Mouse (Mus musculus) lung, adult 18-20 months (tissue): ENCODE data around the gene Rps6ka5.

Source experiments
- DNase-seq, 2 experiments: peaks; one replicate each; pipeline ENCODE4 v3.0.0; 2022; ENCODE audit warnings: mixed read lengths in 2 of 2

Rps6ka5 gene

DNA sequence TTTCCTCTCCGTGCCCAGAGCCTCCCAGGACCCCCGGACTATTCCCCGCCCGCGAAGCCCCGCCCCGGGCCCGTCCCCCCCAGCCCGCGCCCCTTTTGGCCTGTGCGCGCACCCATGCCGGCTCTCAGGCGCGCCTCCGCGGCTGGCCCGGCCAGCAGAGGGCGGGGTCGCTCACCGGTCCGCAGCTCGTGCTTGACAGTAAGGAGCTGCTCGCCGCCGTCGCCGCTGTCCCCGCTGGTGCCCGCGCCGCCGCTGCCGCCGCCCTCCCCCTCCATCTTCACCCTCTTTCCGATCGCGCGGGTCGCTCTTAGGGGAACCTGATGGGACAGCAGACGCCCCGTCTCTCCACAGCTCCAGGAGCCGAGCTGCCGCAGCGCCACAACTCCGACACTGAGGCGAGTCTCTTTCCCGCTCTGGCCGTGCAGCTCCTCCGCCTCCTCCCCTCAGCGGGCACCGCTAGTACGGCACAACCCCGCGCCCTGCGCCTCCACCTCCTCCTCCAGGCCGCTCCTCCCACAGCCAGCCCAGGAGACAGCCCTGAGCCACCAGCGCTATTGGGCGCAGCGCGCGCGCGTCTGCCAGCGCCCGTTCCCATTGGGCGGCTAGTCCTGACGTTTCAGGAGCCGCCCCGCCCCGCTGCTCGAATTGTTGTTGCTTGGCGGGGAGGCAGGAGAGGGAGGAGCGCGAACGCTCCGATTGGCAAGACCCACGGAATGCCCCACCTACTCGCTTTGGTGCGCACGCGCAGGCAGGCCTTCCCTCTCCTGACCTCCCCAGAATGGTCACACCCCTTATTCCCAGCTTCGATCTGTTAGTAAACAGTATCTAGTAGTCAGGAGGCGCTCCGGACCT, 2.0 kb downstream of the Rps6ka5 start:
- DNase-seq: peak; percentile 100

DNA sequence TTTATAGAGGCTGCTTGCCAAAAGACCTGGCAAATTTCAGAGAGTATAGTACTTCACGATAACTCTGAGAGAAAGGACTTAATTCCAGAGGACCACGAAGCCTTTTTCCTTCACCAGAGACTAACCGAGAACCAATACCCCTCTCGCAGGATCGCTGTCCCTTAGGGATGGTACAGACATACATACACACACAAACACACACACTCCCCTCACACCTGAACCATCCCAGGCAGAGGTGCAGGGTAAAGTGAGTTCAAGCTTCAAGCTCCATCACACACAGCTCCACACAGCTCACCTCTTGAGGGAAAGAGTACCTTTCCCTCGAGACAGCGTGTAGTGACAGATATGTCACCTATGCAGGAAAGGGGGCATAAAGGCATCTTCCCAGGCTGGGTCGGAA, 2.6 kb downstream of the Rps6ka5 start:
- DNase-seq: no peak

DNA sequence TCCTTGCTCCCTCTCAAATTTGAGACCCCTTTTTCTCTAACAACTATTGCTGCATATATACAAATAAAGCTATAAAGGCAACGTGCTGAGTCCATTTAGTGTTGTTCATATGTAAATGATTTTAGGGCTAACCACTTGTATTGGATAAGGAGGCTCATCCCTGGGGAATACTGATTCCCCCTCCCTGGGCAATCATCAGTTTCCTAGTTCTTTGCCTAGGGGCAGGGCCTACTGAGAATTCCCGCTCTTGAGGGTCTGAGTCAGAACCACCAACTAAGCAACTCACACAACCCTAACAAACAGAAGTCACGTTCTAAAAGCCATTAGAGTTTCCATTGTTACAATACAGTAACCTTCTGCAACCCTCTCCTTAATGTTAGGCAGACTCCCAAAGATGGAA, 6.0 kb downstream of the Rps6ka5 start:
- no peak for DNase-seq

DNA sequence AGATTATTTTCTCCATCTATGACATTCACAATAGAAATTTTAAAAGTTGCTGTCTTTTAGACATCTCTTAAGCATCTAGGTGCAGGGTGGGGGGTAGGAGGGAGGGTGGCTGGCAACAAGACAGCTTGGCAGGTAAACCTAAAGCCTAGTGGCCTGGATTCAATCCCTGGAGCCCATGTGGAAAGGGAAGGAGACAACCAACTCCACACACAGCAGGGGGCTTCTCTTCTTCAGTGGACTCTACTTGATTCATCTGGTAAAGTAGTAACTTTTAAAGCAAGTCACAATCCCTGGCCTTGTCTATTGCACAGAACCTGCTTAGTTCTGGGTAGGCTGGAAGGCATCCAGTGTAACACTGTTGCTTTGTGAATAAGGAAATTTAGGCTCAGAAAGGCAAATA, 9.3 kb downstream of the Rps6ka5 start:
- DNase-seq: no peak

DNA sequence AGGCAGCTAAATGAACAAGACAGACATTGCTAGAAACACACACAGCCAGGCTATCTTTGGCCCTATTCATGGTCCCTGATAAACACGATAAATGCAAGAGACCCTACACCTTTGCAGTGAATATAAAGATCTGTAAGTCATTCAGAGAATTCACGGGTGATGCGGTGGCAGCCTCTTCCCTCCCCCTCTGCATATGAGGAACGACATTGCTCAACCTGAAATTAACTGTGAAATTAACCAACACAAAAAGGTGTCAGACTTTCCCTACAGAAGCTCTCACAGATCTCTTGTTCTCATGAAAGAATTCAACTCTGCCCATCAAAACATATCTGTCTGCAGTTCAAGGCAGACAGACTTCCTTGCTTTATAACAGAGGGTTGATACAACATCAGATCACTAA, 9.8 kb downstream of the Rps6ka5 start:
- no peak for DNase-seq

DNA sequence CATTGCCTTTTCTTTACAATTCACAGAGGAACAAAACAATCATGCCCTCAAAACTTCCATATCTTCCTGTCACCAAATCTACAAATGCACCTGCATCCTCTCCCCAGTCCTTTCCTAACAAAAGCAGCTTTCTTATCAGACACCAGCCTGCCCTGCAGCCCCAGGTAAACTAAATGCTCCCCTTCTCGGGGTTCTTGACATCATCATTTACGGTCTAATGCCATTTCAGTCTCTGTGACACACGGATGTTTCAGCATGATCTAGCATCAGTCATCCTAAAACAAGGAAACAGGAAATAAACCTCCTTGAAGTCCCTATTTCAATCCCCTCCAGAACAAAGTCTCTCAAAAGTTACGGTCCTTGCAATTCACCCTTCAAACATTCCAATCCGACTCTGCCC, 15.0 kb downstream of the Rps6ka5 start:
- no peak for DNase-seq

DNA sequence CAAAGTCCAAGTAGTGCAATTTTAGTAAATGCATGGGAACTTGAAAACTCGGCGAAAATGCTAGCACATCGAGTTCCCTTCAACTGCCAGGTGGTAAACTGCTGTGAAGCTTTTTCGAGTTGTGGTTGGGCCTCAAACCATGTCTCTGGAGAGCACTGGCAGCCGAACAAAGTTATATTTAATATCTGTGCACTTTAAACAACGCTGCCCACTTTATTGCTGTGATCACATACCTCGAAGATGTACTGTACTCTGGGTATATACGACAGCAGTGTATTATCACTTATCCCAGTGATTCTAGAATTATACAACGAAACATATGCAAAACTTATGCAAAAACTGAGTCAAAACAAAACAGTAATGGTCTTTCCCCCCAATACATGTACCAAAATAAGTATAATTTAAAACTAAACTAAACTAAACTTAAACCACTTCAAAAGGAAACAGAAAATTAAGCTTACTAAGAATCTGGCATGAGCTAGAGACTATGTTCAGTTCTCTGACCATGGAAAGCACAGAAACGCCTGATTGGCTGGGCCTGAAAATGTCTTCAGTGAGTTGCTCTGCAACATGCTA, 15.6 kb downstream of the Rps6ka5 start:
- DNase-seq: no peak

DNA sequence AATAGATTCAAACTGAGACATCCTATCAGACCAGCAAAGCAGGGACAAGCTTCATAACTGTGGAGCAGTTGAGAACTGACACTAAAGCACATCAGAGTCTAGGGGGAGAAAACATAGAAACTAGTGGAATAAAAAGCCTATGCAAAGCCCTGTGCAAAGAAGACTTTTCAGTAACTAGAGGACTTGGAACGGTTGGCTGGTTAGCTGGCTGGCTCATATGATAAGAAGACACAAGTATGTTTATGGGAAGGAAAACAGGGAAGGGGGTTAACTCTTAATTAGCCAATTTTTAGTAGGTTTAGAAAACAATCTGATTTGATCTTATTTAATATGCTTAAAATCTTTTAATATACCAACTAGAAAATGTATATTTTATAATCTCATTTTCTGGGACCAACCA, 16.4 kb downstream of the Rps6ka5 start:
- DNase-seq: no peak

DNA sequence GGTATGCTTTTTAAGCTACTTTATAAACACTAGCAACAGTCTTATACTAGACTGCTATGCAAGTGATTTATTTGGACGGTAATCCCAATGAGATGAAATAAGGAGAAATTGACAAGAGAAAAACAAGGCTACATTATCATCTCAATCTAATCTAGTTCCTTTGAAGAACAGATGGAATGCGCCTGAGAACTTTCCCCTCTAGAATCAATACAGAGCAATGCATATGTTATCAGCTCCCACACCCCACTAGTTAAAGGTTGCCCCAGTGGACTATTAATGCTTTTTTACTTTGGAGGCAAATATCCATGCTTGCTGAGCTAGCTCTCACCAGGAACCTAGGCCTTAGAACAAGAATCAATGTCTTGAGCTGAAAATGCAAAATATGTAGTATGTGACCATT, 19.5 kb downstream of the Rps6ka5 start:
- no peak for DNase-seq

DNA sequence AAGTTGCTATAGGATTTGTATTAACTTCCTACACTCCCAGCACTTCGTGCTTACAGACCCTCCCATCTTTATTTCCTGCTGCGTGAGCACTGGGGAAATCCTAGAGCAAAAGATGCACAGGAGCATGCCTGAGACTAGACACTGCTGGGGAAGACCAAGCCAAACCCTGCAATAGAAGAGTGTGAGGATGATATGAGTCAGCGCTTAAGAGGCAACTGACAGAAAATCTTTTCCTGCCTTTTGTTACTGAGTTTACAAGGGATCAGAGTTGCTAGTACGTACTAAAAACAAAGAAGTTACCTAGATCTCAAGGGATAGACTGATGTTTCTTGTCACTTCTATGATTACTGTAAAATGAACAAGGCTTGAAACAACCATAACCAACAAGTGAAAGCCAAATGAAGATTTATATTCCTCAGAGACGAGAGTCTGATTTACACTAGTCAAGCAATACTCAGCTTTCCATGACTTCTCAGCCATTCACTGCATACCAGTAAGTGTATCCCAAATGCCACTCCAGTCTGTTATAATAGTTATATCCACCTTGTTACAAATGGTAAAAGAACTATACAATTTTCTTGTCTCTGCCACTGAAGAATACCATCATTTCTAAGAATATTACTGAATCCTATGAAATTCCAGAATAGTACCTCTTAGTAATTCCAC, 21.6 kb downstream of the Rps6ka5 start:
- DNase-seq: no peak

DNA sequence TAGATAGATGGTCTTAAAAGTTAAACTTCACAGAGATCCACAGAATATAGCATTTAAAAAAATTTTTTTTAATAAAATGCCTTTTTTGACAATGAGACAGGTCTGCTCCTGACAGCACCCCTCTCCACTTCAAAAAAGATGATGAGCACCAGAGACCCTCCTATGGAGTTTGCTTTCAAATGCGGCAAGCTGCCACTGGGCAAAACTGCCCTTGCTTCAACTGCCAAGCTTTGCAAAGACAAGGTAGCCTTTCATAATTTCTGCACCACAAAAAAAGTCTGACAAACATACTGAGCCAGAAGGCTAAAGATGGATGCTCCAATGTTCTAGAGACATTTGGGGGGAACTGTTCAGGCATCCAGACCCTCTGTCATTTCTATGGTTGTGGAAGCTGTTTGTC, 28.8 kb downstream of the Rps6ka5 start:
- no peak for DNase-seq

DNA sequence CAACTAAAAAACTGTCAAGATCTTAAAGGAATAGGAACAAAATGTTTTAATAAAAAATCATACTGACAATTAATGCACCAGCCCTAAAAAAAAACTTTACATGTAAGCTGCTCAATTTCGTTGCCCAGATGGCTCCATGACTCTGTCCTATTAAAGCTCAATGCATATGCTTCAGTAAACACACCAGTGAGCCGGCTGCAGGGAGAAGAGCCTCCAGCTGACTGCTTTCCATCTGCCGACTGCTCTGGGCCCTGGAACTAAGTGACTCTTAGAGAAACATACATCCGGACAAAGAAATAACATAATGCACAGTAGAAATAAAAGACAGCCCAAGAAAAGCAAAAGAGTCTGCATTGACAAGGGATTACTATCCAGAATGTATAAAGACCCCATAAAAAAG, 30.2 kb downstream of the Rps6ka5 start:
- no peak for DNase-seq

DNA sequence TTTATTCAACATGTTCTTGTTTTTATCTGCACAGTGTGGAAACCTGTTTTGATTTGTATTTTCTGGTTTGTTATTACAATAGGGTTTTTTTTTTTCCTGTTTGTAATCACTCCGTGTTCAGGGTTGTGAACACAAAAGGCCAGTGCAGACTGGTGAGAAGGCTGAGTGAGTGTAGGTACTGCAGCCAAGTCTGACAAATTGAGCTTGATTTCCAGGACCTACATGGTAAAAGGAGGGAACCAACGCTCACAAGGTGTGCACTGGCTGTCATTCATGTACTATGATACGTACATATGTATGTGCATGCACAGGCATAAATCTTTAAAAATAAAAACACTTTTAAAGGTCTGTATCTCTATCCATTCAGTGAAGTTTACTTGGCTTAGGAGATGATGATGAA, 31.5 kb downstream of the Rps6ka5 start:
- no peak for DNase-seq

DNA sequence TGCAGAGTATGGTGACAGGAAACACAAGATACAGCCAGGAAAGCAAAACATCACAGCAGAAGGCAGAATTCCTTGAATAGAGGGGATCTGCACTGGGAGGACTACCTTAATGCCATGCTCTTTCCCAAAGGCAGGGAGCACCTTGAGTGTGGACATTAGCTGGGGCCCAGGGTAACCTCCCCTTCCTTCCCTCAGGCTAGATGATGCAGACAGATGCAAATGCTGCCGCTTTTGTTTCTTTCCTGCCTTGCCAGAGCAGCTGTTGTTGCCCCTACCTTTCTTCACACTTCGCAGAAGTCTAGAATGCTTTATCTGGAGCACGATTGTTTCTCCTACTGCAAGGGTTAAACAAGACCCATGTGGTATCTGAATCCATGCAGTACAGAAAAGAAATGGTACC, 34.6 kb downstream of the Rps6ka5 start:
- DNase-seq: no peak

DNA sequence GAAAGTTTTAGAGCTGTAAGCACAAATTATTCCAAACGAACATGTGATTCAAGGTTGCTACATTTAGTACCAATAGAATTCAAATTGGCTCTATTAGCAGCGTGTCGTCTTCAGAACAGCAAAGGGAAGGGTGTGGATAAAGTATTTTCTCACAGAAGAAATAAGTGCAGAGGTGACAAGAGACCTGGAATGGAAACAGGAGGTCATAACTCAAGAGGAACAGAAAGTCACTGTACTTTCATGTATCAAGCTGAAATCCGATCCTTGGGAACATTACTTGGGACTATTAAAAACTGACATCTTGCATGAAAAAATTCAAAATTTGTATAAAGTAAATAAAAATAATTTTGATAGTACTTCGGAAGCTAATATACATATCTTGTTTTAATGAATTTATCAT, 36.3 kb downstream of the Rps6ka5 start:
- DNase-seq: no peak

DNA sequence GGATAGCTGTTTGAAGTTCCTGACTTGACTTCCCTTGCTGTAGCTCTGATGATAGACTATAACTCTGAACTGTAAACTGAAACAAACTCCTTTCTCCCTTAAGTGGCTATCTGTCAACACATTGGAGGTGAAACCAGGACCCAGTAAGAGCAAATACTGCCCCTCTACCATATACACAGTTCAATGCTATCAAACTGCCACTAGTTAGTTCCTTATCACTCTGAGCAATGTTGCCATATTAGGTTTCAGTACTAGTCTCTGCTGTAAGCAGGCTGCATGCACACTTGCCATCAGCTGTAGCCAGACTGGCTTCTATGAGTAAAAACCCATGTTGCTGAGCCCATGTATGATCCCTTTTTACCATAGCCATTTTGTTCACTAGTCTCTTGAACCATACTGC, 38.6 kb downstream of the Rps6ka5 start:
- no peak for DNase-seq

DNA sequence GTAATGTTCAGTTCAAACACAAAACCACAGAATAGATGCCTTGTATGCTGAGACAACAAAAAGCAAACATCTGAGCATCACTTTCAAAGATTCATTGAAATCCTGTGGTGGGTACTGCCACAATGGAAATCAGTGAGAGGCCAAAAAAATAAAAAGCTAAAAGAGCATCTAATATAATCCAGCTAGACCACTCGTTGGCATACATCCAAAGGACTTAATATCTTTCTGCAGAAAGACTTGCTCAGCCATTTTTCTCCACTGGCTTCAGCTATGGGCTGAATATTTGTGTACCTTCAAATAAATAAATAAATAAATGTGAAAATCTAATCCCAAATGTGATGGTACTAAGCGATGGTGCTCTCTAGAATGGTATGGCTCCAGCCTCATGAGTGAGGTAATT, 39.8 kb downstream of the Rps6ka5 start:
- no peak for DNase-seq

DNA sequence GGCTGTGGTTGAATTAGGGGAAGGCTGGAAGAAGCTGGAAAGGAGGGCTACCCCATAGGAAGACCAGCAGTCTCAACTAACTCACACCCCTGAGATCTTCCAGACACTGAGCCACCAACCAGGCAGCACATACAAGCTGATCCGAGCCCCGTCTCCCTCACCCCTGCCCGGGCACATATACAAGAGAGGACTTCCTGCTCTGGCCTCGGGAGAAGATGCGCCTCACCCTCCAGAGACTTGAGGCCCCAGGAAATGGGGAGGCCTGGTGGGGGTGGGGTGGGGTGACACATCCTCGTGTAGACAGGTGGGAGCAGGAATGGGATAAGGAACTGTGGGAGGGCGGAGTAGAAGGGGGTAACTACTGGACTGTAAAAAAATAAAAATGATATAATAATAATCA, 45.0 kb downstream of the Rps6ka5 start:
- DNase-seq: no peak

DNA sequence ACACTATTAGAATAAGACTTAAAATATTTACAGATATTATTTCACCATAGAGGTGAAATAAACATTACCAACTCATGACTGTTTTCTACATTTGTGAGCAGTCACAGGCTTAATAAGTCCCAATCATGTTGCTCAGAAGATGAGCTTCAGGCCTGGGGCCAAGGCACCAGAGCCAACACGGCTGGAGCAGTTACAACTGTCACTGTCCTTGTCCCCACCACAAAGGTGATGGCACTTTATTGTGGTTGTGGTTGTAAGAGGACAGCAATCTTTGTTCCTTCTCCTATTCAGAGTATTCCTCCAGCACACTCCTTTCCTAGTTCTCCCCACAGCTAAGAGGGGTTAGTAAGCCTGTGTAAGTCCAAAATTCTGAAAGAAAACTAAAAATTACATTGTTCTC, 45.5 kb downstream of the Rps6ka5 start:
- DNase-seq: no peak

DNA sequence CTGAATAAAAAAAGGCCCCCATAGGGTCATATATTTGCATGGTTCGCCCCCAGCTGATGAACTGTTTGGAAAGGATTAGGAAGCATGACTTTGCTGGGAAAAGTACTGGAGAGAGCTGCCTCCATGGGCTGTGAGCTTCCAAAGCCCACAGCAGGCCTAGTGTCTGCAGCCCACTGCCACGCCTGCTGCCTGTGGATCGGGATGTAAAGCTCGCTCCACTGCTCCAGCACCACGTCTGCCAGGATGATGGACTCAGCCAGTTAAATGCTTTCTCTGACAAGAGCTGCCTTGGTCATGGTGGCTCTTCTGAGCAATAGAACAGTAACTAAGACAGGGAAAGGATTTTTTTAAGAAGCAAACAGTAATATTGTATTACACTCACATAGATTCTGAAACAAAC, 46.1 kb downstream of the Rps6ka5 start:
- DNase-seq: no peak

DNA sequence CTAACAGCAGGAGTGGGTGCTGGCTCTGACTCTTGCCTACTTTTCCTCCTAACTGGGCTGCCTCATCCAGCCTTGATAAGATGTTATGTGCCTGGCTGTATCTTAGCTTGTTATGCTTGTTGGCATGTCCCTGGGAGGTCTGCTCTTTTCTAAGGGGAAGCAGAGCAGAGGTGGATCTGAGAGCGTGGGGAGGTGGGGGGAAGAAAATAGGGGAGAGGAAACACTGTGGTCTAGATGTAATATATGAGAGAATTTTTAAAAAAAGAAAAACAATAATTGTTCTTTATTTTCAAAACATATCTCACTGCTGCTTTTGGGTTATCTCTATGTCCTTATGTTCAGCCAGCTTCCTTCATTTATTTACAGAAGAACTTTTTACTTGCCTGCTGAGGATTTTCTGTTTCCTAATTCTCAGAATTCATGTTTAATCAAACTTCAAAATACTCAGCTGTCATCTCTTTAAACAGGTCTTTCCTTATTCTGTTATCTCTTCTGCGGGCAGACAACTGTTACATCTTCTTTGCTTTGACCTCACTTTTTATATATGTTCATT, 56.1 kb downstream of the Rps6ka5 start:
- DNase-seq: no peak

DNA sequence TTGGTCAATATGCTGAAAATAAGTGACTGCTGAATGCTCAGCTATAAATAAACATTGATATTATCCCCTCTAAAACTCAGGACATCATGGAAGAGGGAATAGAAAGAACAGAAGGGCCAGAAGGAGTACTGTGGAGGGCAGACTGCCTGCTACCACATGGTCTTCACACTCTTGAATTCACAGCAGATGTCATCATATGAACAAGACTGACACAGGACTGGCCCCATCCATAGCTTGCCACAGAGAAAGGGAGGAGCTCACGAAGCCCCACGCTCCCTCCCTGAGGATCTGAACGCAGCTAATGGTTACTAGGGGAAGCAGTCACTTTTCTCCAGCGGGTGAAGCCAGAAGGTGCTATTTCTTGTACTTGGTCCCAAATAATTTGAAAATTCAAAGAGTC, 61.5 kb downstream of the Rps6ka5 start:
- no peak for DNase-seq

DNA sequence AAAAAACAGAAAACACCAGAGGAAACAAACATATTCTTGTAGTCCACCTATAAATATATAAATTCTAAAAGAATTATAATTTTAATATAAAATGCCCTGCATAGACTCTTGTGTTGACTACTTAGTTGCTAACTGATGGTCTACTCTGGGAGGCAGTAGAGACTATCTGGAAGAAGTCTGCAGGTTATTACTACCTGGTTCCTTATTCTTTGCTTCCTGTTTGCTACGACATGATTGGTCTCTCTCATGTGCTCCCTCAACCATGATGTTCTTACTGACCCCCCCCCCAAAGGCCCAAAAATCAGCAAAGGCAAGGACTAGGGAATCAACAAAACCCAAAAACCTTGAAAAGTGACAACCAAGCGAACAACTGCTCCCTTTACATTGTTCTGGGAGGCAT, 66.7 kb downstream of the Rps6ka5 start:
- no peak for DNase-seq

DNA sequence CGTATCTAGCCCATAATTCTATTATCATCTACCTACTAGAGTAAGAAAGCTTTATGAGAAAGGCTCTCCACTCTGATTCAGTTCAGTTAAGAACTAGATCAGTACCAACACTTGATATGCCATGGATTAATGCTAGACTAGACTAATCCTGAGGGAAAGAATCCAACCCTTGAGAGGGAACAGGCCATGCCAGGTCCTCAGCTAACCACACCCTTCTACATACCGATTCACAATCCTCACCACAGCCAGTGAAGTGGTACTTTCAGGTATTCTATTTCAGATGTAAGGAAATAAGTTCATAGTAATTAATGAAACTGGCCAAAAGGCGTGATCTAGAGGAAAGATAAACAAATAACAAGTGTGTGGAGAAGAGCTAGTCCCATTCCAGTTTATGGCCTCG, 70.8 kb downstream of the Rps6ka5 start:
- DNase-seq: peak in 1 of 2 experiments; percentile 20
